Mouse (Mus musculus): ENCODE results near the gene Mst1r. TPM values are rescaled to one million over a fixed set of nuclear protein-coding genes. Genes with fewer than 3 reads are reported as not detected.

Mst1r gene
- total RNA-seq, 4 experiments from 2014 or later, result 1.5 to 3.9 (median 2.5) TPM

- DNase-seq (ENCODE audit: low spot score in 2 of 2), result no peak
These were observed 3.5 kb downstream of the Mst1r start for GRCm38 (mm10) chr9:107910025-107910769.

DNA sequence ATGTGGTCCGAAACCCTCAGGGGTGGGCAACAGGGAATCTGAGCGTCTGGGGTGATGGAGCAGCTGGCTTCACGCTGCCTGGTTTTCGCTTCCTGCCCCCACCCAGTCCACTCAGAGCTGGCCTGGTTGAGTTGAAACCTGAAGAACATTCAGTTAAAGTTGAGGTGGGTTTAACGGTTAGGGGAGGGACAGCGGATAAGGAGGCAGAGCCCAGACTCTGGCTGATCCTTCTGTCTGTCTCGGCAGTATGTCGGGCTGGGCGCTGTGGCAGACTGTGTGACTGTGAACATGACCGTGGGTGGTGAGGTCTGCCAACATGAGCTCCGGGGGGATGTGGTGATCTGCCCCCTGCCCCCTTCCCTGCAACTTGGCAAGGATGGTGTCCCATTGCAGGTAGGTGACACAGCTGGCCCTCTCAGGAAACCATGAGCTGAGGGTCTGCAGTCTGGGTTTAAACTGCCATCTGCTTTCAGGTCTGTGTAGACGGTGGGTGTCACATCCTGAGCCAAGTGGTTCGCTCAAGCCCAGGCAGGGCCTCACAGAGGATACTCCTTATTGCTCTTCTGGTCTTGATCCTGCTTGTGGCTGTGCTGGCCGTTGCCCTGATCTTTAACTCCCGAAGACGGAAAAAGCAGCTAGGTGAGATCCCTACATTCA lies 8.2 kb downstream of the Mst1r start:
- DNase-seq (ENCODE audit: low spot score in 2 of 2), result no peak

GRCm38 (mm10) chr9:107917895-107918608 lies 11.4 kb downstream of the Mst1r start:
- DNase-seq (ENCODE audit: low spot score in 2 of 2), result no peak

- DNase-seq (ENCODE audit: low spot score in 2 of 2), result no peak
These were observed 12.2 kb downstream of the Mst1r start for GRCm38 (mm10) chr9:107918884-107919283.

DNA sequence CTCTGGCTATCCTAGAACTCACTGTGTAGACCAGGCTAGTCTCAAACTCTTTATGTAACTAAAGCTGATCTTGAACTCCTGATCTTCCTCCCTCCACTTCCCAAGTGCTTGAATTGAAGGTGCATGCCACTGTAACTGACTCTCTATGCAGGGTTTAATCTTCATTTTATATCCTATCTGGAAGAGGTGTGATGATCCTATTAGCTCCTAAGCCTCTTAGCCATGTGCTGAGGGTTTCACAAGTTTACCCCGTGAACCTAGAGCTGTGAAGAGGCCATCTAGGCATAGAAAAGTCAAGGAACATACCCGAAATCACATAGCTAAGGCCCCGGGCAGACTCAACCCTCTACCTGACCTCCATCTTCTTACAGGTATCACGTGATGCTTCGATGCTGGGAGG lies 12.8 kb downstream of the Mst1r start:
- DNase-seq (ENCODE audit: low spot score in 2 of 2), result no peak

DNA sequence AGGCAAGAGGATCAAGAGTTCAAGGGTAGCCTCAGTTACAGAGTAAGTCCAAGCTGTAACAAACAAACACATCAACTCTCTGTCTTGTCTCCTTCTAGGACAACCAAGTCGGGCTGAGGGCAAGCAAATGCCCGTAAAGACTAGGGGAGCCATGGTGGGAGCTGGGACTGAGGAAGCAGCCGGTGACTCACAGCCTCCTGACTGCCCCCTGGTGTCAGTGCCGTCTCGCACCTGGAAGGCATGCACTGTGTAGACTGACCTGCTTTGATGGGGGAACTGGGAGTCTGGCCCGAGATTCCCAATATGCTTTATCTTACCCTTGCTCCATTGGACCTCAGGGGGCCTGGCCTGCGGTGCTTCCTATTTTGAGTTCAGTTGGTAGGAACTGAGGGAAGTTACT lies 16.3 kb downstream of the Mst1r start:
- DNase-seq (ENCODE audit: low spot score in 2 of 2), result no peak

DNA sequence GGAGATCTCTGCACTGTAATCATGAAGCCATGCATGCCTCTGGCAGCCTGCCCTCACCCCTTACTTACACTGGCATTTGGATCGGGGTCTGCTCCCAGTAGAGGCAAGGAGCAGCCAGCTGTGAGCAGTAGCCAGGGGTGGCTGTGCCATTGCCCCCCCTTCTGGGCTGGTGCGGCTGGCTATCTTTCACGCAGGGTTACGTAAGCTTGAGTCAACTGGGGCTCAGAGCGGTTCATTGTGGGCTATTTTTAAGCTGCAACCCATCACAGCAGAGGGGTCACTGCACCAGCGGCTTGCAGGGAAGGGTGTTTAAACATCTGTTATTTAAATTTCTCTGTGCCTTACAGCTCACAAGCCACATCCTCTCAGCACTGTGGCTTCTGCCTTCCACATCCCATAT lies 17.3 kb downstream of the Mst1r start:
- no peak for DNase-seq (ENCODE audit: low spot score in 2 of 2)

GRCm38 (mm10) chr9:107925251-107925650 lies 18.6 kb downstream of the Mst1r start:
- DNase-seq (ENCODE audit: low spot score in 2 of 2), result no peak

DNA sequence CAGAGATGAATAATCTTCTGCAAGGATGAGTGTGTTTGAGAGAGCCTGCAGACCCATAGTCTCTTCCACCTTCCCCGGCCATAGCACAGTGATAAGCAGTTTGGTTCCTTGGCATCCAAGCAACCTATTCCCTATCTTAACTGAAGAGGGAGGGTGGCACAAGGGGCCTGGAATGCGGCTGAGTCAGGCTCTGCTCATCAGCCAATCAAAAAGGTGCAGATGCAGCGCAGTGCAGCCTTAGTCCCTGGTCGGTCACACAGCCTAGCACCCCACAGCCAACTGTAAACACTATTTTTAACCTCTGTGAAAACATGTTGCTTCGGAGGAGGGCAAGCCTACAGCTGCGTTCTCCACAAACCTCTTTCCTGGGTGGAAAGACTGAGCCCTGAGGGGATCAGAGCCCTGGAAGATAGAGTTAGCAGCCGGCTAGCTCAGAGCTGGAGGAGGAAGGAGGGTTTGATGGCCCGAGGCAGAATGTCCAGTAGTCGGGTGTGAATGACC lies 20.3 kb downstream of the Mst1r start:
- no peak for DNase-seq (ENCODE audit: low spot score in 2 of 2)

- DNase-seq (ENCODE audit: low spot score in 2 of 2), result no peak
These were observed 21.1 kb downstream of the Mst1r start for GRCm38 (mm10) chr9:107927749-107928148.

DNA sequence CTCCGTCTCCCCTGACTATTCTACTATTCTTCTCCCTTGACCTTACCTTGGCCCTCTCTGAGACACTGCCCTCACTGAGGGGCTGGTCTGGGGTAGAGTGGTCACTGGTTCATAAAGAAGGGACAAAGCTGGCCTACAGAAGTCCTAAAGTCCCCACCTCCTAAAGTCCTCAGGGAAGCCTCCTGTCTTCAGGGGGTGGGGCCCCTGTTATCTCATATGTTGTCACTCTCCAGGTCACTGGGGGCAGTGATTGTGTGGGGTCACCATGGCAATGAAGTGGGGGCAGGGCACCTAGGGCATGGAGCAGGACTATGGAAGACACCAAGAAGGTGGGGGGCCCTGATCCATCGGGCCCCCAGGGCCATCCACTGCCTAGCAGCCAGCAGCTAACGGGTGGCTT lies 21.5 kb downstream of the Mst1r start, which contains the start of gene Actl11:
Gene Actl11, plus strand, starts transcription at position 301 of the 400 bp plus-strand sequence.
- DNase-seq (ENCODE audit: low spot score in 2 of 2), result no peak

DNA sequence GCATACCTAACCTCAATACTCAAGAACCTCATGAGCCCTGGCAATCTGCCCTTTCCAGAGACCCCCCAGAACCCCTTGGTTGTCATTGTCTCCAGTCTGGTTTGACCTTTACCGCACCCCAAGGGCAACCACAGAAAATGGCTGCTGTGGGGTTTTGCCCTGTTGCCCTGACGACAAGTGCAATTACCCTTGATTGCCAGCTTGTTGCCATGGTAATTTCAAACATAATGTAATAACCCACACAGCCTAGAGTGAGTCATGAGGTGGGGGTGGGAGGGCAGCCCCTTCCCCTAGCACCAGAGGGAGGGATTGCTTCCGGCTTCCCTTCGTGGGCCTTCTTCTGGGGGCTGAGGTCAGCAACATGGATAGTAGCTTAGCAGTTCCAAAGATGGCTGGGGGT lies 25.5 kb downstream of the Mst1r start:
- DNase-seq (ENCODE audit: low spot score in 2 of 2), result no peak

DNA sequence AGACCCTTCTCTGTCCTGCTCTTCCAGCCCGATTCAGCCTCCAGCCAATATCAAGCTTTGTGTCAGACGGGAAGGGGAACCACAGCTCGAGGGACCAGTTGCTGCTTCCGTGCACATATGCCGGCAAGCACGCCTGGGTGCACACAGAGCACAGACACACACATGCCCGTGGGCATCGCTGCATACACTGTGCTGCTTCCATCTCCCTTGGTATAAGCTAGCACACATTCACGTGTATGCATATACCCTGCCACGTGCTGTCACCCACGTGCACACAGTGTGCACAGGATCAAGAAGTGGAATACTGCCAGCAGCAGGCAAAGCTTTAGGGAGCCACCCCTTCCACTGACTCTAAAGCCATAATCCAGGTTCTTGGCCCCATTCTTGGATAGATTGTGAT lies 27.5 kb downstream of the Mst1r start:
- DNase-seq (ENCODE audit: low spot score in 2 of 2), result no peak

DNA sequence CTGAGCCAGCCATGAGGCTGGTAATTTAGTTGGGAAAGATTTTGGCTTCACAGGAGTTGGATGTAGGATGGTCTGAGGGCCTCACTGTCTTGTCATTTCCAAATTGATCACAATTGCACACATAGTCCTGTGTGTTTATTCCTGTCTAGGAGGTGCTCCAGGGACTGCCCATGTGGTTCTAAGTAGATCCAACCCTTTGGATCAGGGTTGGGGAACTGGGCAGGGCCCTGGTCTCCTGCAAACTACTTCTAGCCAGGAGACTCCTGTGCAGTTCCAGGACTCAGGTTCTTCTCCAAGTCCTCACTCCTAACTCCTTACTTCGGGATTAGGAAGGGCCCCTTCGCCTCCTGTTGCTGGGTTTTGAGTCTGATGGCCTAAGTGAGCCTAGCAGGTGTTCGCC lies 28.7 kb downstream of the Mst1r start, which contains the start of gene Camkv:
Gene Camkv, plus strand, starts transcription at position 301 of the 400 bp plus-strand sequence.
- no peak for DNase-seq (ENCODE audit: low spot score in 2 of 2)

GRCm38 (mm10) chr9:107935790-107936214 lies 29.1 kb downstream of the Mst1r start:
- DNase-seq (ENCODE audit: low spot score in 2 of 2), result peak in 1 of 2 experiments; percentile 54

GRCm38 (mm10) chr9:107936215-107936822 lies 29.6 kb downstream of the Mst1r start:
- no peak for DNase-seq (ENCODE audit: low spot score in 2 of 2)

- no peak for DNase-seq (ENCODE audit: low spot score in 2 of 2)
These were observed 30.2 kb downstream of the Mst1r start for GRCm38 (mm10) chr9:107936831-107937230.

DNA sequence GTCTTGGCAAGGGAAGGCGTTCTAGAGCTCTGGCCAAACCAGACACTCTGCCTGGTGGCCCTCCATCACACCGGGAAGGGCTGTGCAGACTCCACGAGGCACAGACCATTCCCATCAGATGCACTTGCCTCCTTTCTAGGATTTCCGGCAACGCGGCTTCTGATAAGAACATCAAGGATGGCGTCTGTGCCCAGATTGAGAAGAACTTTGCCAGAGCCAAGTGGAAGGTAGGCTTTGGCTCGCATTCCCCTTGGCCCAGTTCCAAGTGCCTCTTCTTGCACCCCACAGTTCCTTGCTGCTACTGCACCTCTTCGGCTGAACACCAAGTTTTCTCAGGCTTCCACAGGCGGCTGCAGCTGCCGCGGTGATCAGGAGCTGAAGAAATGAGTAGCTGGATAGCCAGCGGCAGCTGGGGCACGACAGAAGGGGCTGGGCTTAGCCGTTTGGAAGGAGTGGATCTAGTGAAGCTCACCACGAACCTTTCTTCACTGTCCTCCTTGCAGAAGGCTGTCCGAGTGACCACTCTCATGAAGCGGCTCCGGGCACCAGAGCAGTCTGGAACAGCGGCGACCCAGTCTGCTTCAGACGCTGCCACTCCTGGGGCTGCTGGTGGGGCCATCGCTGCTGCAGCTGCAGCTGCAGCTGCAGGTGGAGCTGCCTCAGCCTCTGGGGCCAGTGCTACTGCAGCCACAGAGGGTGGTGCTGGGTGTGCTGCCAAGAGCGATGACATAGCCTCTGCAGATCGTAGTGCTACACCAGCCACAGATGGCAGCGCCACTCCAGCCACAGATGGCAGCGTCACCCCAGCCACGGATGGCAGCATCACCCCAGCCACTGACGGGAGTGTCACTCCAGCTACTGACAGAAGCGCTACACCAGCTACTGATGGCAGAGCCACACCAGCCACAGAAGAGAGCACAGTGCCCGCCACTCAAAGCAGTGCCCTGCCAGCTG lies 40.8 kb downstream of the Mst1r start:
- DNase-seq (ENCODE audit: low spot score in 2 of 2), result no peak

DNA sequence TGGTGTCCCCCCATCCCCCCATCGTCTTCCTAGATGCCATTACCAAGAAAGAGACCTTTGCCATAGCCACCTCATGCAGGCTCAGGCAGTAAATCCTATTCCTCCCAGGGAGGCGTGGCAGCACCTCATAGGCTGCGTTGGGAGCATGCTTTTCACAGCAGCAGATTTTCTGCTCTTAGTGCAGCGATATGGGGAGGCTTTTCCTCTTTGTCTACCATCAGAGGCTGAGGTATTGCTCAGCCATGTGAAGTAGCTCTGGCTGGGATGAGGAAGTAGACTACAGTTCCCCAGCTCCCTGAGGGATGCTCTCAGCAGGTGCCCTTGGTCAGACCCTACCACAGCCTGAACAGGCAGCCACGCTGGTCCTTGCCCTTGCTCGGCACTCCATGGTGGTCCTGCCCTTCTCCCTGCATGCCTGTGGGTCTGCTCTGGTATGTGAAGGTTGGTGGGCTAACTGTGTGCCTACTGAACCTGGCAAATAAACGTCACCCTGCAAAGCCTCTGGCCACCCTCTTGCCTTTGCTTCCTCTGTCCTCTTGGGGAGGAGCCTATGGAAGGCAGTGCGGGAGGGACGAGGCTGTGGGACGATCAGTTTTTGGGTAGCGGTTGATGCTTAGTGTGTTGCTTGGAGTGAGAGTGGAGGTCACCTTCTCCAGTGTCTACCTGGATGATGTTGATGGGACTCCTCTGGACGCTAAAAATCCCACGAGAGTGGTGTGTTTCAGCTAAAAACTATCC lies 42.7 kb downstream of the Mst1r start:
- DNase-seq (ENCODE audit: low spot score in 2 of 2), result no peak

DNA sequence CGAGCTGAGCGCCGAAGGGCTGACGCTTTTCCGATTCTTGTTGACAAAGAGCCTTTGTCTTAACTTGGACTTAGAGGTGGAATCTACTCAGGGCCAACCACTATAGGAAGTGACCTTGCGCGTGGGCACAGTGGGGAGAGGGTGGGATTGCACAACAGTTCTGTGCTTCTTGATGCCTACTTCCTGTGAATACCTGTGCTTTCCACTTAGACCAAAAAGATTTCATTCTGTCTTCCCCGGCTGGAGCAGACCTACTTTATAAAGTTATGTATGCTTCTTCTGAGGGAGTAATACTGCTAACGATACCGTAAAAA lies 43.2 kb downstream of the Mst1r start, which contains the start of gene Traip:
Gene Traip, plus strand, starts transcription at position 215 of the 314 bp plus-strand sequence.
- DNase-seq (ENCODE audit: low spot score in 2 of 2), result no peak

All from layer of hippocampus, adult 8-10 months (tissue).